Mouse (Mus musculus): ENCODE data around the gene Apol9b.

The Apol9b gene

DNA sequence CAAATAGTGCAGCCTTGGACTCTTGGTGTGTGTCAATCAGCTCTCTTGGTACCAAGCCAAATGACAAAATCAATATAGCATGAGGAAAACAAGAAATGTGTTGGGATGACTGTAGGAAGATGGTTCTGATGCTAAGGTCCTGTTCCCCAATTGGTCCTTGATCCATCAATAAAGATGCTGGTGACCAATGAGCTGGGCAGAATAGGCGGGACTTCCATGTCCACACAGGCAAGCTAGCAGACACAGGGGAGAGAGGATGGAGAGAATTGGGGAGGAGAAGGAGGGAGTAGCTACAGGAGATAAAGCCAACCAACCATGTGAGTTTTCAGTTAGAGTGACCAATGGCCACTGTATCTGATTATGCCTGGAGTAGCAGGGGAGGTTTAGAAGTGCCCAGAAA lies 17.5 kb downstream of the Apol9b start:
- no peak for DNase-seq (ENCODE audit: low spot score in 2 of 2)

DNA sequence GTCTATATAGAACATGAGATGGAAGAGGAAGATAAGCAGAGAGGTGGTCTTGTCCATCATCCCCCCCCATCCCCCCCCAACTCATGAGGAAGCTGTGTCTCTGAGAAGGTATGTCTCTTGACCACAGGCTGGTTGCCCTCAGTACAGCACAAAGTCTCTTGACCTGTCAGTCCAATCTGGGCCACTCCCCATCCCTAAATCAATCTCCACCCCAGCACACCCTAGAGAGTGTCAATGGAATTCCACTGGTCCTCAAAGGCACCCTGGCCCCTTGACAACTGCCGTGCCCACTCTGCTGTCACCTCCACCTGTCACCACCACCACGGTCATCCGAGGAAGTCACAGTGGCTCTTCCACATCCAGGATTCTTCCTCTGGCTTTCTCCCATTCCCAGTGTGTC lies 19.6 kb downstream of the Apol9b start:
- DNase-seq (ENCODE audit: low spot score in 2 of 2) = no peak

DNA sequence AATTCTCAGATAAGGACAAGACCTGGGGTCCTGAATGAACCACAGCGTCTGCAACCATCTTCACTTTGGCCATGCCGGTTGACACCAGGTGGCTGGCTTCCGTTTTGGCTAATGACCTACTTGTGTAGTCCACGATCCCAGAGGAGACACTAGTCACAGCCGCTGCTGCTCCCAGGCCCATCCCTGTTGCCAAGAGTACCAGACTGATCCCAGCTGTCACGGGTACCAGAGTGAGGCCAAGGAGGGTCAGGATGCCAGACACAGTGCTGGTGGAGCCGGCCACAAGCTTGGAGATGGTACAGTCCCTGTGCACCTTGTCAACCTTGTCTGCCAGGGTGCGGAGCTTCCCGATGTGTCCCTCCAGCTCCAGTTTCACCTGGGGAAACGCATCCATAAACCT lies 20.9 kb downstream of the Apol9b start:
- no peak for DNase-seq (ENCODE audit: low spot score in 2 of 2)

DNA sequence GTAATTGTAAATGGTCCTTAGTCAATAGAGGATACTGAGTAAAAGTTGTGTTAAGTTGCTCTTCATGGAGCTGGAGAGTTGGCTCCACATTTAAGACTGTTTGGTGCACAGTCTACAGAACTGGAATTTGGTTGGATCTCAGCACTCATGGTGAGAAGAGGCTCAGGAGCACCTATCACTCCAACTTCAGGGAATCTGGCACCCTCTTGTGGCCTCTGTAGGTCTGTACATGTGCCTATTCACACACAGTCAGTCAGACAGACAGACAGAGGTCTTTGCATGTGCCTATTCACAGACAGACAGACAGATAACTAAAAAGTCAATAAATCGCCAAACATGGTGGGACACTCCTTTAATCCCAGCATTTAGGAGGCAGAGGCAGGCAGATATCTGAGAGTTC lies 21.6 kb downstream of the Apol9b start:
- no peak for DNase-seq (ENCODE audit: low spot score in 2 of 2)

DNA sequence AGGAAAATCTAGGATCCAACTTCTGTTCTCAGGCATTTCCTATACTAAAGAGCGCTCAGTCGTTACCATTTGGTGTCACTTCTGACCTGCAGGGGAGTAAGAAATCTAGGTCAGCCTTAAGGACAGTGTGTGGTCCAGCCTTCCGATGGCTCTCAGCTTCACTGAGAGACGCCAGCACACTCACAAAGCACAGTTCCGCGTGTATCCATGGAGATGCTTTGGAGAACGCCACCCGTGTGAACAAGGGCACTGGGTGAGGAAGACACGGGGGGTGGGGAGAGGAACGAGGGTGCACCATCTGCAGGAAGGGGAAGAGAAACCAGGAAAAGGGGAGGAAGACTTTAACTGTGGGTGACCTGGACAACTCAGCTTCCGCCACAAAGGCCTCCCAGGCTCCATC lies 23.6 kb downstream of the Apol9b start:
- DNase-seq (ENCODE audit: low spot score in 2 of 2) = no peak

DNA sequence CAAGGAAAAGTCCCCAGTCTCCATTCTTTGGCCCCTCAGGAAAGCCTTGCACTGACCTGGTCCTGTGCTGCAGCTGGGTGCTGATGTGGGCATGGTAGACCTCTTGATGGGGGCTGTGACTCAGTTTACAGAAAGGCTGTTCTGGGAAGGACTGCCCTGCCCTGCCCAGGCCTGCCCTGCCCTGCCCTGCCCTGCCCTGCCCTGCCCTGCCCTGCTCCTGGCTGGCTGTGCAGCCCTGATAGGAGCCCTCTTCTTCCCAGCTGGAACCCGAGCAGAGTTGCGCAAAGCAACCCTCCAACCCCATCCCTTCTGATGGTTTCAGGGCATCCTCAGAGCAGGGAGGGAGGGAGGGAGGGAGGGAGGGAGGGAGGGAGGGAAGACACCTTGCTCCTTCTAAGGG lies 26.3 kb downstream of the Apol9b start:
- no peak for DNase-seq (ENCODE audit: low spot score in 2 of 2)

DNA sequence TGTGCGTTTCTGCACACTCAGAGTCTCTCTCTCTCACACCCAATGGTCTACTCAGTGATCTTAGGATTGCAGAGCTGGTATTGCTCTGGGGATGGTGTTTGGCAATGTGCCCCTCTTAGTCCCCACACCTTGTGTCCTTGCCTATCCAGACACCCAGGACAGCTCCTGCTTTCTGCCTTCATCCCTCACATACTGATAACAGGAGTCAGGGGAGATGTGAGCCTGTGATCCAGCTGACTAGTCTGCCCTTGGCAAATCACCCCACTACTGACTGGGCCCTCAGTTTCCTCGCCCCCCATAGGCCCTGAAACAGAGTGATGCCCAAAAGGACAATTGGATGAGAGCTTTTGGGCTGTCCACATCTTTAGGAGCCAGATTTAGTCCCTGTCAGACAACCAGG lies 27.2 kb downstream of the Apol9b start:
- no peak for DNase-seq (ENCODE audit: low spot score in 2 of 2)

DNA sequence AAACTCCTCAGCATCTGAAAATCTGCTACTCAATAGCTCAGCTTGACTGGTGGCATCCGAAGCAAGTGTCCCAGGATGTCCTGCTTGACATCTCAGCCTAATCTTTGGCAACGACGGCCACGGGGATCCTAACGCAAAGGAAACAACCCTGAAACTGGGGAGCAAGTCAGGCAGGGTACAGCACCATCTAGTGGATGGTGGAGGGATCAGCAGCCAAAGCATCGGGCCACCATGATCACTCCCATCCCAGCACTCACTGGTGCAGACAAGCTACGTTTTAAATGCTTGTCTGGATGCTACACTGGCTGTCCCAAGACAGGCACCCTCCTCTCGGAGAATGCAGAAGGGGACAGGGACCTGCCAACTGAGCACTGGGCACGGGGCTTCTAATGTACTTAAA lies 28.0 kb downstream of the Apol9b start, which contains the start of gene Apol8:
Gene Apol8, minus strand, starts transcription at position 156 of the 400 bp plus-strand sequence.
- no peak for DNase-seq (ENCODE audit: low spot score in 2 of 2)

DNA sequence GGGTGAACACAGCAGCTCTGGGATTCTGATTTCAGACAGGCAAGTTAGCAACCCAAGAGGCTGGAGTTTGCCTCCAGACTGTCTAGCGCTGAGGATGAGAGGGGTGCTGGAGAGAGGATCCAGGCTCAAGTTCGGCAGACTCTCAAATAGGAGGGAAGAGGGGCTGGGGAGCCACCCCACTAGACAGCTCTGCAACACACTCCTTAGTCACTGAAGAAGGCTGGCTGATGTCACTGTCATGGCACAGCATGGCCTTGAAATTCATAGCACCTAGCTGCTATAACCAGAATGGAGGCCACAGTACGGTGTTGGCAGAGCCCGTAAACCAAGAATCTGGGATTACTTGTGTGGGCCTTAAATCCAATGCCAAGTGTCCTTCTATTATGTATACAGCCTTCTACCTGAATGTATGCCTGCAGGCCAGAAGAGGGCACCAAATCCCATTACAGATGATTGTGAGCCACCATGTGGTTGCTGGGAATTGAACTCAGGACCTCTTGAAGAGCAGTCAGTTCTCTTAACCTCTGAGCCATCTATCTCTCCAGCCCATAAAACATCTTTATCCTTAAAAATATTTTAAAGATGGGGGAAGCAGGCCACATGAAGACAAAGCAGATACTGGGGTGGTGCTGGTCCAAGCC lies 28.9 kb downstream of the Apol9b start:
- no peak for DNase-seq (ENCODE audit: low spot score in 2 of 2)

DNA sequence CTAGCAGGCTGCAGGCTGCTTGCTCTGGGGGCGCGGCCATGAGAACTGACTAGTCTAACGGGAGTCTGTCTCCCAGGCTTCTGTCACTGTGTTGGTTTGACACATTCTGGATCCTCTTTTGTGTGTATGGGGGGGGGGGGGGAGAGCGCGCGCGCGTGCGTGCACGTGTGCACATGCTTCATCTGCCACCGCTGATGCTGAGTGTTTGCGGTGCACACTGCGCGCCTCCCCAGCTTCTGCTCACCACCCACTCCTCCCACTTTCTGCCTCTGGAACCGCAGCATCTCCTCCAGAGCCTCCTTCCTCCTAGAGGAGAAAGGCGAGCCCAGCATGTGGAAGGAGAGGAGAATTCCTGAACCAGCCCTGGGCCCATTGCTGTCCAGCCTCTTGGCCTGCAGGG lies 31.2 kb downstream of the Apol9b start:
- no peak for DNase-seq (ENCODE audit: low spot score in 2 of 2)

DNA sequence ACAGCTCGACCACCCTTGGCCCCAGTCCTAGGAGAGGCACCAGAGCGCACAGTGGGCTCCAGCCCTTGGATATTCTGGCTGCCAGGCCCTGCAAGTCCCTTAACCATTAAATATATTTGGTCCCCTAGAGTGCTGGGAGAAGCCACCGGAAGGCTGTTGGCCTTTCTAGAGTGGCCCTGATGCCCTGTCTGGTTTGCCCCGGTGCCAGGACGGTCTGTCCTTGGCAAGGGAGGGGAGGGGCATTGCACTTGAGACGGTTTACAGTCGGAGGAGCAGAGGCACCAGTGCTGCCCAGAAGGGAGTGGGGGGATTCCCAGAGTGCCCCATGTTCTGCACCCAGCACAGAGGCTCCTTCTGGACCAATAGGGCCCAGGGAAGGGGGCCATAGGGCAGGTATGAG lies 32.2 kb downstream of the Apol9b start:
- no peak for DNase-seq (ENCODE audit: low spot score in 2 of 2)

DNA sequence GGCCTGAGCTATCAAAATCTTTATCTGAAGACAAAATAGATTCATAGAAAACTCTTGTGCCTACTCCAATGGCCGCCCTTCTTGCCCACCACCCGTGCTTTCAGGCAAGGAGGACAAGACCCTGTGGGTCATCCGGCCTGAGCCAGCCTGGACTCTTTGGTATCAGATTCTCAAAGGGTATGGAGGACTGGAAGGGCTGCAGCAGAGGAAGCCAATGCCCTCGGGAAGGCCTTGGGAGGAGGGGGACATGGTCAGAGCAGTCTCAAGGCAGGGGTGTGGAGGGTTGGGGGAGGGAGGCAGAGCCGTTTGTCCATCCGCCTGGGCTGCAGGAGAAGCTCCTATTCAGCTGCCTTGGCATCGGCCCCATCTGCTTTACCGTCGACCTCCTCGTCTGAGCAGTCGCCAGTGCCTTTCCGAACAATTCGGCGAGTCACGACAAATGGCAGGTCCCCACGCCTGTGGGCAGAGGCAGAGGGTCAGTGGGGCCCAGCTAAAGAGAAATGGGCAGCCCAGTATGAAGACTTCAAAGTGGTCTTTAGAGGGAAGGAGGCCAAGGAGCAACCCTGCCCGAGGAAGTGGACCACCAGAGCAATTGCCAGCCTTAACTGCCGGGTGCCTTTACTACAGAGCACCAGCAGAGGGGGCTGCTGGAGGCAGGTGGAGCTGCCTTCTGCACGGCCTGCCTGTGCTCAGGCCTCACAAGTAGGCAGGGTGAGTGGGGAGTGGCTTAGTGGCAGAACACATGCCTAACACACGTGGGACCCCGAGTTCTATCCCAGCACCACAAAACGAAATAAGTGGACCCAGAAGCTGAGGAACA lies 32.9 kb downstream of the Apol9b start:
- DNase-seq (ENCODE audit: low spot score in 2 of 2) = no peak

DNA sequence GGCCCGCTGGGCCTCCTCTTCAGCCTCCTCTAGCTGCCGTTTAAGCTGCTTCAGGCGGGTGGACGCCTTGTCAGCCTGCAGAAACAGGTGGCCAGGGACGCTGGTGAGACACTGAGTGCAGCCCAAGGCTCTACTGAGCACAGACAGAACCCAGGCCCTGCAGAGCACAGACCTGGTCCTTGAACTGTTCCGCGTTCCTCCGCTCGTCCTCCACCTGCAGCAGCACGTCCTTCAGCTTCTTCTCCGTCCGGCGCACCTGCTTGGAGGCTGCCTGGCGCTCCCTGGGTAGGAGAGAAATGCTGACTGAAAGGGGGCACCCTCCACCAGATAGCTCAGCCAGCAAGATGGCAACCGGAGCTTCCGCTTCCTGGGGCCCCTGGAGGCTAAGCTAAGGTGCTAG lies 34.2 kb downstream of the Apol9b start:
- no peak for DNase-seq (ENCODE audit: low spot score in 2 of 2)

DNA sequence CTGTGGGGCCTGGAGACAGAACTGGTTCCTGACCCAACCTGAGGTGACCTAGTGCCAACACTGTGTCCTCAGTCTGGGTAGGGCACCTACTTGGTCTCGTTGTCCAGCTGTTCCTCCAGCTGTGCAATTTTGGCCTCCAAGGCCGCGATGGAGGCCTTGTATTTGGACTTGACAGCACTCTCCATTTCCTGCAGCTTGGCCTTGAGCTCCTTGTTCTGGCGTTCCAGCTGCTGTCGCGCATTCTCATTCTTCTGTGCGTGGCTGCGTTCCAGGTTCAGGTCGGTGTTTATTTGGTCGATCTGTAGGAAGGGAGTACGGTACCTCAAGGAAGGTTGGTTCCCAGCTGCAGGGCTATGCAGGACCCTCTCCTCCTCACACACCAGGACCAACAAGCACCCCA lies 34.9 kb downstream of the Apol9b start:
- DNase-seq (ENCODE audit: low spot score in 2 of 2) = no peak

DNA sequence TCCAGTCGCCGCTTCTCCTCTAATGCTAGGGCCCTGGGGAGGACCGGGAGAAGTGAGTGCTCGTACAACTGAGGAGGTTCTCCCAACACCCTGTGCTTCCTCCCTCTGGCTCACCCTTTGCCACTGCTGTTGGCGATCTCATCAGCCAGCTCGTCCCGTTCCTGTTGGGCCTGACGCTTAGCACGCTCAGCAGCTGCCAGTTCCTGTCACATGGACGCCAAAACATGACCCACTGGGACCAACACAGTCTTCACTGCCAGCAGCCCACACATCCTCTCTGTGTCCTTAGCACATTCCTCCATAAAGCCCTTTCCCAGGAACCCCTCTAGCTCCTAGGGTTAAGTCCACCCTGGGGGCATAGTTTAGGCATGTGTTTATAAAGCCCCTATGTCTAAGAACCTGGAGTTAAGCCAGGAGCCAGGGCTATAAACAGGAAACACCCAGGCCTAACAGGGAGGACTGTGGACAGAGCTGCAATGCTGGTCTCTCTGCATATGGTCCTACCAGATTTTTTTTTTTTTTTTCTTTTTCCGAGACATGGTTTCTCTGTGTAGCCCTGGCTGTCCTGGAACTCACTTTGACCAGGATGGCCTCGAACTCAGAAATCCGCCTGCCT lies 35.7 kb downstream of the Apol9b start:
- no peak for DNase-seq (ENCODE audit: low spot score in 2 of 2)

DNA sequence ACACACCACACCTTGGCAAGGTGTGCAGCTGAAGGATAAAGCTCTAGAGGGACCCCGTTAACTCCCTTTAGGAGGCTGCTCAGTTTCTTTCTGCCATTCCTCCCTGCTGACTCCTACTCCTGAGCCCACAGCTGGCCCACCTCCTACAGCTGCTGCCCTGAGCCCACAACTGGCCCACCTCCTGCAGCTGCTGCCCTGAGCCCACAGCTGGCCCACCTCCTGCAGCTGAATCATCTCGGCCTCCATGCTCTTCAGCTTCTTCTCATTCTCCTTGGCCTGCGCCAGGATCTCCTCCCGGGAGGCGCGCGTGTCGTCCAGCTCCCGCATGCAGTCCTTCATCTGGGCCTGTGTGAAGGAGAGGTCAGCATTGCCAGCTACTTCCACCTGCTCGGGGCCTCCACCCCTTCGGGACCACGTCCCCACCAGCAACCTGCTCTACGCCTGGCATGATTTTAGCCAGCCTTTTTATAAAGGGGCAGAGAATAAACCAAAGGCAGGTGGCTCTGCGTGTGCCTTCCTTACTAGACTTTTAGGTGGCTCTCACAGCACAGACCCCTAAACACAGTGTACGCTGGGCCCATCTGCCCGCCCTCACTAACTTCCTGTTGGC lies 36.8 kb downstream of the Apol9b start:
- DNase-seq (ENCODE audit: low spot score in 2 of 2) = no peak

DNA sequence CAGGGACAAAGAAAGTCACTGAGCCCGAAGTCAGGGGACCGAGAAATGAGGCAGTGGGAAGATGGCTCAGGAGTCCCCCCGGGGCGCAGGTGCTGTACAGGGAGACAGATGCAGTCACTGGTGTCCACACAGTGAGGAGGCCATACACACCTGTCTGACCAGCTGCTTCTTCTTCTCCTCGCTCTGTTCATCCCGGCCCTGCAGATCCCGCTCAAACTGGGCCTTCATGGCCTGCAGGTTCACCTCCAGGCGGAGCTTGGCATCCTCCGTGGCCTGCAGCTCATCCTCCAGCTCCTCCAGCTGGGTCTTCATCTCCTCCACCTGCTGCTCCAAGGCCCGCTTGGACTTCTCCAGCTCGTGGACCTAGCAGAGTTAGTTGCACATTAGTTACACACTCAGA lies 38.1 kb downstream of the Apol9b start:
- no peak for DNase-seq (ENCODE audit: low spot score in 2 of 2)

DNA sequence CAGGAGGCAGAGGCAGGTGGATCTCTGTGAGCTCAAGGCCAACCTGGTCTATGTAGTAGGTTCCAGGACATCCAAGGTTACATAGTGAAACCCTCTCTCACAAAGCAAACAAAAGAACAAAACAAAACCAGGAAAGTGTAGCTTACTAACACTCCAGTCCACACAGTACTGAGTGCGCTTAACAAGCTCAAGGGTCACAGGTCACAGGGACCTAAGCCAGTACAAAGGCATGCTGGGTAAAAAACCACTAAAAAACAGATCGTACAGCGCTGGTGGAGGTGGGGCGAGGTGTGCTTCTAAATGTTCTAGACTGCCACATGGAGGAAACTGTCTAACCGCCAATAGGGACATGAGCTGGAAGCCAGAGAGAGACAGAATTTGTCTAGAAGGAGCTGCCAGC lies 41.5 kb downstream of the Apol9b start:
- no peak for DNase-seq (ENCODE audit: low spot score in 2 of 2)

DNA sequence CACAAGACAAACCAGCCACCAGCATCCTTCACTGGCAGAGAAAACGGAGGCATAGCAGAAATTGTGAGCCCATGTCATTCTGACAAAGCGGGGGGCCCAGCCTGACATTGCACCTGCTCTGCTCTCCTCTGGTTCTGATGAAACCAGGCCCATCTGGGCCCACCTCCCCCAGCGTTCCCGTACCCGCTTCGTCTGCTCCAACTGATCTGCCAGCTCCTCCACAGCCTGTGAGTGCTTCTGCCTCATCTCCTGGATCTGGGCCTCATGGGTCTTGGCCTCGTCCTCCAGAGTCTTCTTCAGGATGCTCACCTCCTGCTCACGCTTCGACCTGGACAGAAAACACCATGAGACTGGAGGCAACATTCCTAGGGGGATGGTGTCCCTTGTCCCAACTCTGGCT lies 42.1 kb downstream of the Apol9b start:
- DNase-seq (ENCODE audit: low spot score in 2 of 2) = no peak

DNA sequence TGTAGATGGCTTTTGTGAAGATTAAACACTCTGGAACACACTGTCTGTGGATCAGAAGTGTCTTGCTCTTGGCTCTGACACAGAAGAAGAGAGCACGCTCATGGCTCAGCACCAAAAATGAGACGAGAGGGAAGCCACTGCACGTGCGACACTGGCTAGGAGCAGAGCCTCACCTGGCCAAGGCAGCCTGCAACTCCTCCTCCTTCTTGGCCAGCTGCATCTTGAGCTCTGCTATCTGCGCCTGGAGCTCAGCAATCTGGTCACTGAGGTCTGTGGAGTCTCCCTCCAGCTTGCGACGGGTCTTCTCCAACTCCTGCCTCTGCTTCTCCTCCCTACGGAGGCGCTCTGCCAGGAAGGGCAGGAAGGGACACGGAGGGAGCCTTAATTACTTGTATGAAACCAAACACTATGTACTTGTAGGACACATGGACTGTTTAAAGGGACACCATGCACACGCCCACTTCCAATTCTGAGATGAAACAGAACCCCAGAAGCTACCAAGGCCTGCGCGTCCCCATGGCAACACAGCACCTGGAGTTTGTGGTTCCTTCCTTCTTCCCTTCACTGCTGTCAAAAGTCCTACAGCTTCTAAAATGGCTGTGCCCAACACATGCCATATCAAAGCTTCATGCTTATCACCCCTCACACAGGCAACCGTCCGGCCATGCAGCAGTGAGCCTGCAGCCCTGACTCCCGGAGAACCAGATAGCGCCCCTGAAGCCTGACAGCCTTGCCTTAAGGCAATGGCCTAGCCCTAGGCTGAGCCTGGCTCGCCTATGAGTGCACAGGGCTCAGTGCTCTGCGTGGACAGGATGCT lies 44.5 kb downstream of the Apol9b start:
- DNase-seq (ENCODE audit: low spot score in 2 of 2) = no peak

DNA sequence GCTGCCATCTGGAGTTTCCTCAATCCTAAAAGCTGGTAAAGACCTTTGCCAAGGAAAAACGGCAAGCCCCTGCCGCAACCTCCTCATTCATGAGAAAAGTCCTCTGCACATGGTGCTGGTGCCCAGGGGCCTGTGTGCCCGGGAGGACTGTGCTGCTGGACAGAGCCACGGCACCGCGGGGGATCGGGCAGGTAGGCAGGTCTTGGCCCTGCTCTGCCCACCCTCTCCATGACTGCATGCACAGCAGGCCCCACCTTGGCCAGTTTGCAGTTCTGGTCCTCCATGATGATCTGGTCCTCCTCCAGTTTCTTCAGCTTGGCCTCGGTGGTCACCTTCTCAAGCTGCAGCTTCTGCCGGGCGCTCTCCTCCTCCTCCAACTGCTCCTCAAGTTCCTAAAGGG lies 45.5 kb downstream of the Apol9b start:
- DNase-seq (ENCODE audit: low spot score in 2 of 2) = no peak
